Mouse (Mus musculus): ENCODE measurements around the gene Ctc1.

DNA sequence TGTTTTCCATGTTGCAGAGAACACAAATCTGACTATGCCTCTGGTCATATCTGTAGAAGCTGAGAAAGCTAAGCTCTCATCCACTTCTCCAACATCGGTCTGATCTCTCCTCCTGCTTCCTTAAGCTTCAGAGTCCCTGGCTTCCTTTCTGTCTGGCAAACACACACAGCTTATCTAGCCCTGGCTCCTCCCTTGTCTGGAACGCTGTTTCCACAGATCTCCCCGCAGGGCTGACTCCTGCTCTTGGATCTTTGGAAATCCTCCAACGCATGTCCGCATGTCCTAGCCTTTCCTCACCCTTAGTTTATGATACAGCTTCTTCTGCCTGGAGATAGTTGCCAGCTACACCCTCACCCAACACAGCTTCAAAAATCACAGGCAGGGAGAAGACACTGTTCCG lies 51.9 kb downstream of the Ctc1 start:
- TF ChIP-seq CTCF (IDR thresholded peaks at IDR 0.05; ENCODE audit: insufficient read depth, low read length) = no peak
- no peak for TF ChIP-seq POLR2A (IDR thresholded peaks at IDR 0.05; ENCODE audit: borderline replicate concordance, extremely low read depth, low read depth, low read length)
